Mouse (Mus musculus) small intestine, adult 2 months (tissue): ENCODE measurements around the gene Slc38a1.

ENCODE experiments used
- CTCF ChIP-seq: fragments of 200-500 bp; IDR thresholded peaks from 2 replicates; pipeline ENCODE4 v1.5.1; 2012; ENCODE audit warnings: low read depth, mild to moderate bottlenecking, control low read depth, inconsistent platforms, low read length, moderate library complexity, mixed read lengths; ENCODE audit not compliant: insufficient replicate concordance, insufficient read length; ENCODE audit errors: extremely low read depth
- POLR2A ChIP-seq: fragments of 200-500 bp; IDR thresholded peaks from 2 replicates; pipeline ENCODE4 v1.6.1; 2012; ENCODE audit warnings: low read depth, mild to moderate bottlenecking, control low read depth, inconsistent platforms, low read length, moderate library complexity

DNA sequence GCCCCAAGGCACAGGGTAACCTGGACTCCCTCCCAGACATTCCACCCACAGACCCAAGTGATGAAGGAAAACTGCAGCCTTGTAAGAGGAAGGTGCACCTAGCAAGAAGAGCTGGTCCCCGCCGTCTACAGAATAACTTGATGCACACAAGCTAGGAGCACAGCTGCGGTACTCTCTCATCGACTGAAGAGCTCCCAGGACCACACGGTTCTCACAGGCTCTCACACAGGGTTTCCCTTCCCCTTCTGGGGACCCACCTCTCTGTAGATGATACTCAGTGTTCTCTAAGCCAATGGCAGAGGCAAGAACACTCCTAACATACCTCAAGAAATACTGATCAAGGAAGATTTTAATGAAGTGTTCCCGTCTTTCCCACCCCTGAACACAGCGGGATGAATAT lies 48.4 kb downstream of the Slc38a1 start:
- TF ChIP-seq POLR2A (no peak), CTCF (no peak)
